Mouse (Mus musculus) common myeloid progenitor, adult 5-6 weeks (primary cell): Measurements from ENCODE around the gene Gm12253. TPM values are rescaled to one million over a fixed set of nuclear protein-coding genes. Genes with fewer than 3 reads are reported as not detected.

Experiments
- ATAC-seq: replicated peaks from 2 replicates; pipeline ENCODE4 v1.8.0; 2016; ENCODE audit warnings: low read depth, mild to moderate bottlenecking, moderate TSS enrichment, inconsistent platforms; ENCODE audit not compliant: poor library complexity, severe bottlenecking
- total RNA-seq: library from RNA; stranded (forward); fragments of 200-1000, 187-1606 nt; gene quantifications from 2 replicates; pipeline ENCODE4 v1.2.3, GENCODE M21; 2017

Gm12253 gene
- total RNA-seq = not detected in 2 replicates

DNA sequence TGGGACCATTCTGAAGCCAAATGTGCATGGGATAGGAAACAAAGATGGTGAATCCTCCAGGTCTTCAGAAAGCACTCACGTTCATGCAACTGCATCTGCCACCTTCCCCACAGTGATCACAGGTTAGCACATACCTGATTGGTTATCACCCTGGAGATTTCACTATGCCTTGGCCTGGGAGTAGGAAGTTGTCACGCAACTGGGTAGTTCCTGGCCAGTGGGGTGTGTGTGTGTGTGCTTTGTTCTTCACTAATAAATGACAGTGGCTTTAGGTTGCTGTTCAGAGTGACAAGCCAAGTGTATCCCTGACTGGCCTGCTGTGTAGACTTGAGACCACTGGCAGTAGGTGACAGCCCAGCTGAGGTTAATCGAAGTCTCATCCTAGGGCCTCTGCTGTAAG lies at the start of gene Gm12253:
Gene Gm12253, plus strand, starts transcription at position 301 of the 400 bp plus-strand sequence.
- ATAC-seq = no peak

DNA sequence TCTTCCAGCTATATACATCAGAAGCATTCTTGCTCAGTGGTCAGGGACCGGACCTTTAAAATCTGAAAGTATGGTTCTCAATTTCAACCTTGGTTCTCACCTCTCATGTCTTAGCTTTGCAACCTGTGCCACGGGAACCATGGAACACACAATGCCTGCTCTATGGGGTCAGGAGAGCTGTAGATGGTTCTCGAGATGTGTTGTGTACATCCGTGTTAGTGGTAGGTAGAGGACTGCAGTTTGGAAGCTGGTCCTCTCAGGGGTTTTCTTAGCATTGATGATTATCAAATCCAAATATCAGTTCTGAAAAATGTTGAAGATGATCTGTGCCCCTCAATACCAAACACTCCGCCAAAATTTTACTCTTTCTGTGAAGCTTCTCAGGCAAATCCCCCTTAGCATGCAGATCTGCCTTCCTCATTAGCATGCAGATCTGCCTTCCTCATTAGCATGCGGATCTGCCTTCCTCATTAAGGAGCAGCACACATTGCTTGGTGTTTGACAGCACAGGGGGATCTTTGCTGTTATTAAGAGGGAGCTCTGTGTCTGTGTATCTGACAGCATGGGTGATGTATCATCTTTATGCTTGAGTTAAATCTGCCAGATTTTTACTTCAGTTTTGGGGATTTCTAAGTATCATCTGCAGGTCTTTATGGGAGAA lies 32.2 kb upstream of the Gm12253 start:
- ATAC-seq = no peak

DNA sequence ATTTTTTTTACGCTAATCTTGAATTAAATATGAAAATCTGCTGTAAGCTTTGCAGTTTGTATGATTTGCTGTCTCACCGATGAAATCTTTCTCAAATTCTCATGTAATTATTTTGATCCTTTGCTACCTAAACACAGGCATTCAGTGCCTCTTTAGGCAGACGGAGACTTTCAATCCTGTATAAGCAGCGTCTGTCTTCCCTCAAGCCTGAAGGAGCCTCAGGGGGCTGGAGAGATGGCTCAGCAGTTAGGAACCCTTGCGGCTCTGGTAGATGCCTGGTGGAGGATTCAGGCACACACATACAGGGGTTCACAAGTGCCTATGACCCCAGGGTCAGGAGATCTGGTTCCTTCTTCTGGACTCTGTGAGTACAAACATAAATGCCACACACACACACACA lies 31.7 kb upstream of the Gm12253 start:
- ATAC-seq = no peak

- no peak for ATAC-seq
These were observed 24.3 kb upstream of the Gm12253 start for GRCm38 (mm10) chr11:58408066-58408465.

DNA sequence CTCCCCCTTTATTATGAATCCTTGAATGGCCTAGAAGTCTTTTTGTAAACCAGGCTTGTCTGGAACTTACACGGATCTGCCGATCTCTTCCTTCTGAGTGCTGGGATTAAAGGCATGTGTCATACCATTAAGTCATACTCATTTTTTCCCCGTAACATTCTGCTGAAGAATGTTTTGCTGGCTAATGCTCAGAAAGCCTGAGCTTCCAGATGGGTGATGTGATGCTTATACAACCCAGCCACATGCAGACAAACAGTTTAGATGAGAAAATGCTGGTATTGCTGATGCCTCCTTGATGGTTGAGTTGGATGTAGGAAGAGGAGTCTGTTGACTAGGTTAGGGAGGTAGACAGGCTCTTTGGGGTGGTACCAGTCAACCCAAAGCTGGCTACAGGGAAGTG lies 14.0 kb upstream of the Gm12253 start:
- ATAC-seq = no peak

GRCm38 (mm10) chr11:58420815-58421214 lies 11.5 kb upstream of the Gm12253 start, which contains the start of gene 1810065E05Rik:
TSS of gene 1810065E05Rik (plus strand) at chr11:58421111.
- ATAC-seq = no peak

DNA sequence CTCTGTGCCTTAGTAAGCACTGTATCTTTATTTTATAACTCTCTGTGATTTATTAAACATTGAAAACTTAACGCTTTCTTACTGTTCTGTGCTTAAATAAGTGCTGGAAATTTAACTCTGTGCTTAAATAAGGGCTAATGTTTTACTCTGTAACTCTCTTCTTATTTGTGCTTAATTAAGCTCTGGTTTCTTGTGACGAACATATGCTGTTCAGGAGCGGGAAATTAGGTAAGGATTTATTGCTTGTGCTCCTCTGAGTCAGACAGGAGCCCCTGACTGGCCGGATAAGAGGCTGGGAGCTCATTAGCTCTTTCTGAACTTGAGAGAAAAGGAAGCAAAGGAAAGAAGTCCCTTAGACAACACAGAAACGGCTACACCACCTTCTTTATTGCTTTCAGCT lies 5.5 kb downstream of the Gm12253 start:
- no peak for ATAC-seq

DNA sequence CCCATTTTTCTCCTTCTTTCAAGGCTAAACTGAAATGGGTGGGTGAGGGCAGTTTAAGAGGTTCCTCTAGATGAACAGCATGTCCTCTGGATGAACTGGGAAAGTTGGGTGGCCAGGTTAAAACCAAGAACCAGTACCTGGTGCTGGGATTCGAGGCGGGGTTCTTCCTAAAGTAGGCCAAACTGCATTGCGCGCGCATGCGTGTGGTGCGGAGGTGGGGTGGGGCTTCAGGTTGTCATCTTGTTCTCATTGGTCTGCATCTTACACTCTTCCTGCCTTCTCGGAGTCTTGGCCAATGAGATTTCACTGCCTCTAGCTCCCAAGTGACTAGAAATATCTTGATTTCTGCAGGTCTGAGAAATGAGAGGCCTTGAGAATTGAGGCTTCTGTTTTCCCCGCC lies 20.4 kb downstream of the Gm12253 start, which contains the start of gene Lypd9:
Gene Lypd9, minus strand, starts transcription at position 165 of the 400 bp plus-strand sequence.
- ATAC-seq = no peak

DNA sequence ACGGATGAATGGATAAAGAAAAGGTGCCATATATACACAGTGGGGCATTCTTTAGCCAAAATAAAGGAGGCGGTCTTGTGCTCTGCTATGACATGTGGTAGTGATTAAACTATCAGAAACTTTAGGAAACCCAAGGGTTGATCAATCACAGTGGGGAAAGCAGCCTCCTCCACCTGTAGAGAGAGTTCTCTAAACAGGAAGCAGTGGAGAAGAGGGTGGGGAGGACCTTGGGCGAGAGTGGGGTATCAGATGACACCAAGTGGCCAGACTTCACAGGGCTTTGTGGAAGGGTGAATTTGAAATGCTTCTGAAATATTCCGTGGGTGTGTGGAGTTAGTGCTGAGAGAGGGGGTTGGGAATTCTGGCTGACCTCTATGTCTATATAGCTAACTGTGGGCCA lies 21.2 kb downstream of the Gm12253 start:
- ATAC-seq = no peak

DNA sequence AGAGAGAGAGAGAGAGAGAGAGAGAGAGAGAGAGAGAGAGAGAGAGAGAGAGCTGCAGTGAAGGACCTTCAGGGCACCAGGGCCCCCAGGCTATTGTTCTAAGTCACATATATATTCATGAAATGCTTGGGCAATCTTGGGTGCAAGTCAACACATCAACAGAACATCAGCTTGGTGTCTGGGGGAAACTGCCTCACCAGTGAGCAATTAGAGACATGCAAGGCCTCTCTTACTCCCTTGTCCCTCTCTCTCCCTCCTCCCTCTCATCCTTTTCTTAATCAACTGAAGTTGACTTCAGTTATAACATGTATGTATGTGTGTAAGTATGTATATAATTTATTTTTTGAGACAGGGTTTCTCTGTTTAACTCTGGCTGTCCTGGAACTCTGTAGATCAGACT lies 29.8 kb downstream of the Gm12253 start, which contains the start of gene Olfr30:
Gene Olfr30, minus strand, starts transcription at position 101 of the 400 bp plus-strand sequence.
- no peak for ATAC-seq

Other genes with a start within 250 kb of the Gm12253 start
- 15.2 and 15.4 TPM in 2 replicates for gene Igtp, start 233.0 kb upstream of the Gm12253 start, total RNA-seq
- gene Irgm2, start 232.9 kb upstream of the Gm12253 start, total RNA-seq = 4.6 and 7.8 TPM in 2 replicates
- gene 4930438A08Rik, start 157.8 kb upstream of the Gm12253 start, total RNA-seq = 0.41 and 0.92 TPM in 2 replicates
- gene Zfp692, start 125.5 kb upstream of the Gm12253 start, total RNA-seq = 15.8 and 19.3 TPM in 2 replicates
- 23.0 and 25.8 TPM in 2 replicates for gene Zfp672, start 102.2 kb upstream of the Gm12253 start, total RNA-seq
- 12.7 and 13.5 TPM in 2 replicates for gene Sh3bp5l, start 101.8 kb upstream of the Gm12253 start, total RNA-seq
- gene Lypd8, start 53.5 kb upstream of the Gm12253 start, total RNA-seq = not detected in 2 replicates
- not detected in 2 replicates for gene 1810065E05Rik, start 11.4 kb upstream of the Gm12253 start, total RNA-seq
- not detected in 2 replicates for gene Lypd9, start 20.4 kb downstream of the Gm12253 start, total RNA-seq
- gene Olfr30, start 29.7 kb downstream of the Gm12253 start, total RNA-seq = not detected in 2 replicates
- not detected in 2 replicates for gene Olfr332, start 60.0 kb downstream of the Gm12253 start, total RNA-seq
- gene Olfr331, start 70.0 kb downstream of the Gm12253 start, total RNA-seq = not detected in 2 replicates
- not detected in 2 replicates for gene Olfr330, start 102.3 kb downstream of the Gm12253 start, total RNA-seq
- not detected in 2 replicates for gene Olfr329-ps, start 113.9 kb downstream of the Gm12253 start, total RNA-seq
- not detected in 2 replicates for gene Olfr328, start 123.1 kb downstream of the Gm12253 start, total RNA-seq
- gene Olfr224, start 138.0 kb downstream of the Gm12253 start, total RNA-seq = not detected in 2 replicates
- gene Olfr325, start 145.2 kb downstream of the Gm12253 start, total RNA-seq = not detected in 2 replicates
- gene Olfr324, start 162.6 kb downstream of the Gm12253 start, total RNA-seq = not detected in 2 replicates
- not detected in 2 replicates for gene 2210407C18Rik, start 183.5 kb downstream of the Gm12253 start, total RNA-seq
- not detected in 2 replicates for gene Olfr323, start 197.9 kb downstream of the Gm12253 start, total RNA-seq
- 4.7 and 8.4 TPM in 2 replicates for gene Trim58, start 207.9 kb downstream of the Gm12253 start, total RNA-seq
- gene Olfr322, start 226.2 kb downstream of the Gm12253 start, total RNA-seq = 0.27 TPM in 1 of 2 replicates, not detected in the other
- gene Olfr320, start 248.5 kb downstream of the Gm12253 start, total RNA-seq = not detected in 2 replicates